Mouse (Mus musculus) gonadal fat pad, adult 2 months (tissue): ENCODE data around the gene Stk10. TPM values are rescaled to one million over a fixed set of nuclear protein-coding genes. Genes with fewer than 3 reads are reported as not detected.

Source experiments
- DNase-seq: peaks from one replicate; pipeline ENCODE4 v3.0.0-alpha.2; 2012; ENCODE audit warnings: low read depth
- polyA plus RNA-seq: library from polyadenylated mRNA; depleted of rRNA; stranded (reverse); fragments of >200 nt; gene quantifications from 2 replicates; pipeline ENCODE4 v1.2.3, GENCODE M21; 2012

Gene Stk10
- polyA plus RNA-seq, 1 experiment = 8.3 TPM

DNA sequence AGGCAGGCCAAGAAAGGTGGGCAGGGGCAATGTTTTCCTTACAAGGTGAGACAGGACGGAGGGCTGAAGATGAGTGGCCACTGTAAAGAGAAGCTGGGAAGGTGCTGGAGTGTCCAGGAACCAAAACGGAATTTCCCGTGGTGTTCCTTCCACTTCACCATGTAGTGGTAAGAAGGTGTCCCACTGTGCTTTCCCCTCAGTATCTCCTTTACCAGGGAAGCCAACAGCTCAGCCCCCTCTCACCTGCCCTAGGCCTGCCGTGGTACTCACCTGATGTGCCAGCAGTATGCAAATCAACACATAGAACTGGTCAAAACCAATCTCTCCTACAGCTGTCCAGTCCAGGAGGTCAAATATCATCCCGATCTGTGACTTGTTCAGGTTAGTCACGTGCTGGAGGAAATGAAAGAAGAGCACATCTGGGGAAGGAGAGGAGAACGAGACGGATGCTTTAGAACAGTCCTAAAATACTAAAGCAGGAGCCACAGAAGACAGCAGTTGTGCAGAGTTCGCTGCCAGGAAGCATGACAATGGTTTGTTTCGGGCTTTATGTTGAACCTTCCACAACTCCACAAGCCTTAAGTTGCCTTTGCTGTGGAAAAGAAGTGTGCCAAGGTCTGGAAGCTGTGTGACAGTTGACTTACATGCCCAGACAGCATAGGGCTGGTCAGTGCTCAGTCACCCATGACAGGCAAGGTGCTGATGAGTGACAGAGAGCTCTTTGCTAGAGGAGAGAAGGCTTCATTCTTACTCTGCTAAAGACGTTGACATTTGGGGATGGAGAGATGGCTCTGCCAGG lies 8.8 kb upstream of the Stk10 start:
- no peak for DNase-seq

GRCm38 (mm10) chr11:32527006-32527405 lies 6.1 kb upstream of the Stk10 start:
- DNase-seq = no peak

DNA sequence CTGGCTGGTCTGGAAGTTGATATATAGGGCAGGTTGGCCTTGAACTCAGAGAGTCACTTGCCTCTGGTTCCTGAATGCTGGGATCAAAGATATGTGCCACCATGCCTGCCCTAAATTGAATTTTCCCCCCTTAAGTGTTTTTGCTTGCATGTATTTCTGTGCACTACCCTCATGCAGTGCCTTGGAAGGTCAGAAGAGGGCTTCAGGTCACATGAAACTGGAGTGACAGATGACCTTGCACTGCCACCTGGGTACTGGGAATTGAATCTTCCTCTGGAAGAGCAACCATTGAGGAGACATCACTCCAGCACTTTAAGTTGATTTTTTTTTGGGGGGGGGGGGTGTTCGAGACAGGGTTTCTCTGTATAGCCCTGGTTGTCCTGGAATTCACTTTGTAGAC lies 3.0 kb upstream of the Stk10 start:
- DNase-seq = no peak

GRCm38 (mm10) chr11:32531871-32532764 lies 987 bp upstream of the Stk10 start, which contains the start of gene Efcab9:
Gene Efcab9, minus strand, starts transcription at chr11:32532081.
- DNase-seq = no peak

DNA sequence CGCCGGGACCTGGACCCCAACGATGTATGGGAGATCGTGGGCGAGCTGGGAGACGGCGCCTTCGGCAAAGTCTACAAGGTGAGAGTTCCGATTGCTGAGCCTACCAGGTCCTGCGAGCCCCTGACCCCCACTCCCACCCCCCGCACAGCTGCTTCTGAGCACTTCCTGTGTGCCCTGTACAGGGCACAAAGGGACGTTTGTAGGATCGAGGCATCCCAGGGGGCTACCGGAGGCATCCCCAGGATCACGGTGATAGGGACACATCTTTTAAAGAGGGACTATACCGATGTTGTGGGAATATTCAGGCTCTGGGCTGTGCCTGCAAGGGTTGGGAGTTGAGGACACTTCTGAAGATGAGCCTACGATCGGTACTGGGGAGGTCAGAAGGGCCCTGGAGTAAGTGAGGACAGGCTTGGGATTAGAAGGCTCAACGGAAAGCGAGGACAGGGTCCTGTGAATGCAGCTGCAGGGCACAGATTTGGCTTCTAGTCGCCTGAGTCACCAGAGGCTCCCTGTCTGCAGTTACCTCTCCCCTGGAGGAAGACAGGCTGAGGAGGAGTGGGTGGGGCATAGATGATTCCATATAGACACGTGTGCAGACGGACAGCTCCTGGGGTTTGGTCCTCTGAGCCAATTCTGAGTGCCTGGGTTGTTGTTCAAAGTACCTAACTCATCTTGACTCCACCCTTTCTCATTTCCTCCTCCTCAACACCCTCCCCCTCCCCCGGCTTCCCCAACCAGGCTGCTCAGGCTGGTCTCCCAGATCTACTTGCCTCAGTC lies 567 bp downstream of the Stk10 start:
- no peak for DNase-seq

DNA sequence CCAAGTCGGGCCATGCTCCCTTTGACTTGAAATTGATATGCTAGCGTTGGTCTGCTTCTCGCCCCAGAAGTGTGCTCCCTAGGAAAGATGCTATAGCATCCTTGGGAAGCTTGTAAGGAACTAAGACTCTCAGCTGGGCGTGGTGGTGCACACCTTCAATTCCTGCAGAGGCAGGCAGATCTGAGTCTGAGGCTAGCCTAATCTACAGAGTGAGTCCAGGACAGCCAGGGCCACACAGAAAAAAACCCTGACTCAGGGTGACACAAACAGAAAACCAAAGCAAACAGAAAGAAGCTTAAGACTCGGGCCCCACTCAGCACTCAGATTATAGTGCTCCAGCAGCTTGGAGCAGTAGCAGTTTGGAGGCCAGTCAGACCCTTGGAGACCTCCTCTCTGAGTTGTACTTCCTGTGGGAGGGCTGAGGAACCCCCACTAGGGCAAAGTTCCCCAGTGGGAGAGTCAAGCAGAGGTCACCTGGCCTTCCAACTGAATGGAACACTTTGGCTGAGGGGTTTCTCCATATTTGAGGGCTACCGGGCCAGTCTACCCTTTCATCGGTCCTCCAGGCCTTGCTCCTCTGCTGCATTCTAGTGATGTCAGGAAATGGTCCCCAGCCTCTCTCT lies 1.5 kb downstream of the Stk10 start:
- no peak for DNase-seq

DNA sequence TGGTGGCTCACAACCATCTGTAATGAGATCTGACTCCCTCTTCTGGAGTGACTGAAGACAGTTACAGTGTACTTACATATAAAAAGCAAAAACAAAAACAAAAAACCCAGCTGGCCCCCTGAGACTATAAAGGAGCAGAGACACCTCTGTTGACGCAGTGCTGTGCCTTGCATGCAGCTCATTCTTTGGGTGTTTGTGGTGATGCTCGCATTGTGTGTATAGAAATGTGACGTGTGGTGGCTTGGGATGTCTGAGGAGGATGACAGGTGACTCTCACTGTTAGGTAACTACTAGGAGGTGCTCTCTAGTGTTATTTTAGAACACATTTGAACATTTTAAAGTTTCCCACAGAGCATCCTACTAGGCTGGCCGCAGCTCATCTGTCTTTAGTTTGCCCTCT lies 2.5 kb downstream of the Stk10 start:
- DNase-seq = no peak

DNA sequence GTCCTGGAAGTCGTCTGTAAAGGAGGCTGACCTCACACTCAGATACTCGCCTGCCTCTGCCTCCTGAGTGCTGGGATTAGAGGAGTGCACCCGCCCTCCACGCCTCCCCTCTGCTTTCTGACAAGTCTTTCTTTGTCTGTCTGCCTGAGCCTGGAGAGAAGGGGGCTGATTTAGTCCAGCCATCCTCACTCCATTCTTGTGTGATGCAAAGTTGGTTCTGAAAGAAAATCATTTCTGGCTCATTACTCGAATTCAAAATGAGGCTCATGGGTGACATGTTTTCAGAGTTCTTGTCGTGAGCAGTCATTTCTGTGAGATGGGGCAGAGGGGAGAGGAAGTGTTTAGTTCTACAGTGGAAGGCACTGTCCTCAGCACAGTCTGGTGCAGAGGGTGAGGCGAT lies 3.8 kb downstream of the Stk10 start:
- DNase-seq = no peak

GRCm38 (mm10) chr11:32538435-32538834 lies 5.3 kb downstream of the Stk10 start:
- no peak for DNase-seq

DNA sequence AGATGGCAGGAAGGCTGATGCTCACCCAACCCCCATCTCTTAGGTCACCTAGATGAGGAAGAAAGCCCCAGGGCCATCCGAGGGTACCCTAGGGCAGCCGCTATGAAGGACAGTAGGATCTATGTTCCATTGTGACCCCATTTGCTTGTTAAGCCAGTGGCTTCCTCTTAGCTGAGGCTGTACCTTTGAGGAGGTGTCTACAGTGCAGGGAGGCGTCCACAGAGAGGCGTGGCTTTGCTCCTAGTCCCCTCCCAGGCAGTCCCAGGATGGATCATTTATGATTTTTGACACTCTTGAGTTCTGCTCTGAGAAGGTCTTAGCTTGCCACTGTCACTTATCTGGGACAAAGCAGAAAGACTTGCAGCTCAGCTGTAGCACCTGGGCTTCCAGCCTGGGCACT lies 5.7 kb downstream of the Stk10 start:
- no peak for DNase-seq

DNA sequence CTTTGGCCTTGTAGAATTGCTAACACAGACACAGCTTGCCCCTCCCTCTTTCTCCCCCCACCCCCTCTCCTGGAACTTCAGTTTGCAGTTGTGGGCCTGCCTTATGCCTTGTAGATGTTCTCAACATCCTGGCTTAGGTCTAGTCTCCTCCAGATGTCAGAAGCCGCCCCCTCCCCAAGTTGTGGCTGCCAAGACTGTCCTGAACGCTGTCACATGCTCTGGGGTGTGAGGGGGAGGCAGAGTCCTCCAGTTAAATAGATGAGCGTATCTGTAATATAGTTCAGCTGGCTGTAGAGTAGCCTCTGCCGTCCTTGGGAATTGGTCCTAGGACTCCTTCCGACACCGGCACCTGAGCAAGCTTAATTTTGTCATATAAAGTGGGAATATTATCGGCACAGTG lies 6.6 kb downstream of the Stk10 start:
- no peak for DNase-seq

DNA sequence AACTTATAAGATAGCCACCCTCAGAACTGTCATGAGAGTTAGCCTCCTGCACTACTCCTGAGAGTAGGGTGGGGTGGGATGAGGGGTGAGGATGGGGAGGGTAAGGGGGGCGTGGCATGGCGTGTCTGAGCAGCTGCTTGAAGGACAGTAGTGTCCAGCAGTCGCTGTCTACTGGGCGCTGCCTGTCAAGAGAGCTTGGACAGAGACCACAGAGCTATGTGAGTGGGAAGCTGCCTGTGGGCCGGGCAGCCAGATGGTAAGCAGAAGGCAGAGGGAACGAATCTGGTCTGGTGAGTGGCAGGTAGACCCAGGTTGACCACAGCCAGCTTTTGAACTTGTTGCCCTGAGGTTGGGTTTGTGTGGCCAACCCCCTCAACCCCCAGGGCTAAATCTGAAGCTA lies 7.4 kb downstream of the Stk10 start:
- DNase-seq = no peak

DNA sequence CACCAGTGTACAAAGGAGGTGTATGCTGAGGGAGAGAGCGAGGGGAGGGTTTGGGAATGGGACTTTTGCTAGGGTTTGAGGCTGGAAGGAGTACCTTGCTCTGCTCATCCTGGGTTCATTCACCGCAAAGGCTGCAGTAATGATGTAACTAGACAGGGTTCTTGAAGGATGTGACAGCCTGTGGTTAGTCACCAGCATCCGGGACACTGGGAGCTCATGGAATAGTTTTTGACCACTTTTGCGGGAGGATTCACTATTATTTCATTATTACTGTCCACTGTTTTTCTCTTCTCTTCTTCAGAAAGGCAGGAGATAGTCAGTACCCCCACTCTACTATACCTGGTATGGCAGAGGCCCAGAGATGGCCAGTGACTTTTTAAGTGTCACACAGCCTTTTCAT lies 9.1 kb downstream of the Stk10 start:
- DNase-seq = no peak

DNA sequence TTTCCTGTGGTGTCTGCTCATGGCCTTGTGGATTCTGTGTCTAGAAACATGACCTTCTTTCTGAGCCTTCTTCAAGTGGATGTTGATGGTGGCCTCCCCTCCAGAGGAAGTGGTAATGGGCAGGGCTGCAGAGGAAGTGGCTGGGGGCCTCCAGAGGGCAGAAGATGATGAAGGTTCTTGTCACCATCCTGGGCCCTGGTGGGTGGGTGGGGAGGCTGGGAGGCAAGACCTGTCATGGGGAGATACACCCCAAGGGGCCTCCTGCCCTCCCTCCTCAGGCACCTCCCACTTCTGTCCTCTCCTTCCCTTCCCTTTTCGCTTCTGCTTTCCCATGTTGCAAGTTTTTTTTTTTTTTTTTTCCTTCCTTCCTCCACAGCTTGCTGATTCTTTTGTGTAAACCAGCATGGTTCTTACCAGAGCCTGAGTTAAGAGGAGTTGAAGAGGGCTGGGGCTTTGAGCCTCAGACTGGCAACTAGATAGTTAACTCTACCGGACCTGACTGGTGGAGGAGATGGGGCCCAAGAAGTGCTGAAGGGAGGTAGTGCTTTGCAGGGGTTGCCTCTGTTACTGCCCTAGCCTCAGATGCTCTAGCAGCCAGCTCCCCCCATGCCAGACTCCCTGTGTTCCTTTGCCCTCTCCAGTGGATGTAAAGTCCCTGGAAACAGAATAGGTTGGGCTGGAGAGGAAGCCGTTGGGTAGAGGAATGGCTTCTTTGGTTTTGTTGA lies 9.7 kb downstream of the Stk10 start:
- DNase-seq = no peak

GRCm38 (mm10) chr11:32544041-32544440 lies 10.9 kb downstream of the Stk10 start:
- no peak for DNase-seq

GRCm38 (mm10) chr11:32544497-32544896 lies 11.4 kb downstream of the Stk10 start:
- DNase-seq = no peak

DNA sequence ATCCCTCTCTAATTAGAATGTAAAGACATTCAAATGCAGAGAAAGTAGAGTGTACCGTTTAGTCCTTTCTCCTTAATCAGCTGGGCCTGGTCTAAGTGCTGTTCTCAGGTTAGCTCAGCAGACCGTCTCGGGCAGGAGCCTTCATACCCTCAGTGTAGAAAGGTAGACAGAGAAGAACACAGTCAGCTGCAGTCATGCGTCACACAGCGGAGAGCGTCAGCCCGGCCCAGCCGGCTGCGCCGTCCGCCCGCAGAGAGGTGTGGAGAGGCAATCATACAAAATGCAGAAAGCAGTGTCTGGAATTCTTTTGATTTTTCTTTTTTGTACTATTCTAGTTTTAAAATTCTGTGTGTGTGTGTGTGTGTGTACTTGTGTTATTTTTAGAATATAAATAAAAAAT lies 12.5 kb downstream of the Stk10 start:
- DNase-seq = no peak

GRCm38 (mm10) chr11:32546483-32546882 lies 13.4 kb downstream of the Stk10 start:
- DNase-seq = no peak

DNA sequence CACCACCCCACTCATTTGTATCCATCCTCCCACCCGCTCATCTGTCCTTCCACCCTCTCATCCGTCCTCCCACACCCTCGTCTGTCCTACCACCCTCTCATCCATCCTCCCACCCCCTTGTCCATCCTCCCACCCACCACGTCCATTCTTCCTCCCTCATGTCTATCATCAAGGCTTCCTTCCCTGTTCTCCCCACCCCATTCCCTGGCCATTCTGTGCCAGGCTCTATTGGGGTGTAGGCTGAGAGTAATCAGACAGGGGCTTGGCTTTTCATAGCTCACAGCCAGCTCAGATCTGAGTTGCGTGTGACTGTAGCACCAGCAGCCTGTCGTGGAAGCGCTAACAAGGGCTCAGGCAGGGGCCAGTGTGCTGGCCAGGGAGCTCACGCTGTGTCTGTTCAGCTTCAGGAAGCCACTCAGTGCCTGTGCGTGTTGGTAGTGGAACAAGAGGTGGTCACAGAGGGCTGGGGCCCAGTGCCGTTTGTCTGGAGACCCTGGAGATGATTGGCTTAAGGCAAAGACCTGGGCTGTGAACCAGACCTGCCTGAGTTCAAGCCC lies 14.4 kb downstream of the Stk10 start:
- DNase-seq = no peak

GRCm38 (mm10) chr11:32548240-32548639 lies 15.1 kb downstream of the Stk10 start:
- DNase-seq = no peak

- DNase-seq = no peak
These were observed 16.1 kb downstream of the Stk10 start for GRCm38 (mm10) chr11:32549236-32549635.
